Mouse (Mus musculus) gastrocnemius, adult 18-20 months (tissue): Measurements from ENCODE around the gene Baiap2. TPM values are rescaled to one million over a fixed set of nuclear protein-coding genes. Genes with fewer than 3 reads are reported as not detected.

Experiments used
- DNase-seq: peaks from one replicate; pipeline ENCODE4 v3.0.0; 2021; ENCODE audit warnings: low spot score
- total RNA-seq, 2 experiments: library from RNA; stranded (reverse); gene quantifications; 2 replicates each; pipeline ENCODE4 v1.2.3; 2021

The Baiap2 gene
- total RNA-seq, 2 experiments from 2014 or later, result 1.1 to 1.9 TPM

DNA sequence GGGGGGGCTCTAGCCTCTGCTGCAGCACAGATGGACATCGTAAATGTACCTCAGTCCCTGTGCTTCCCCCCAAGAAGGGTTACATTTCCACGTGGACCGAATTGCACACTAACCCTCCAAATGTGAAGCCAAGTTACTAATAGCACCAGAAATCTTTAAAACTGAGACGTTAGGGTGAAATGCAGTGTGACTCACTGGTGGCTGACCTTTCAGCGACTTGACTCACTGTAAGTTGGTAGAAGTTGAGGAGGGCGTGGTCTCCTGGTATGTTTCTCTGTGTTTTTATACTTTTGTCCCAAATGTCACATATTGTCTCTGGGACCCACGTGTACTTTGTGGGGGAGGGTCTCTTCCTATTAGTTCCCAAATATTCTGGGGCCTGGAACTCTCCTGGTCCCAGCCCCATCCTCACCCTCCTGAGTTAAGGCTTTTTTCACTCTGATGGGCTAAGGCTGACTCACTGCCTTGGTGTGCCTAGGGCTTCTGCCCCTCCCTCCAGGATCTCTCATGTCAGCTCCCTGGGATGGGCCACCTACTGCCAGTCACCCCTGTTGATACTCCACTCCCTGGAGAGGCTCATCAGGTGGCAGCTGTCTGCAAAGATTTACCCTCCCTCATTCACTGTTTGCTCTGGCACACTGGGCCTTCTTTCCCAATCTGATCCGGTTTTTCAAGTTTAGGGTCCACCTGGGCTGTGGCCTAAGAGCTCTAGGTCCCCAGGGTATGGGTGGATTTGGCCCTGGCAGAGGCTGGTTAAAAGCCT lies 33.4 kb downstream of the Baiap2 start:
- DNase-seq, result no peak

- DNase-seq, result no peak
These were observed 36.1 kb downstream of the Baiap2 start for GRCm38 (mm10) chr11:119978701-119979100.

- DNase-seq, result no peak
These were observed 37.2 kb downstream of the Baiap2 start for GRCm38 (mm10) chr11:119979596-119980385.

- no peak for DNase-seq
These were observed 39.2 kb downstream of the Baiap2 start for GRCm38 (mm10) chr11:119981769-119982168.

- DNase-seq, result no peak
These were observed 39.7 kb downstream of the Baiap2 start for GRCm38 (mm10) chr11:119982236-119982635.

GRCm38 (mm10) chr11:119983151-119983550 lies 40.6 kb downstream of the Baiap2 start:
- no peak for DNase-seq

DNA sequence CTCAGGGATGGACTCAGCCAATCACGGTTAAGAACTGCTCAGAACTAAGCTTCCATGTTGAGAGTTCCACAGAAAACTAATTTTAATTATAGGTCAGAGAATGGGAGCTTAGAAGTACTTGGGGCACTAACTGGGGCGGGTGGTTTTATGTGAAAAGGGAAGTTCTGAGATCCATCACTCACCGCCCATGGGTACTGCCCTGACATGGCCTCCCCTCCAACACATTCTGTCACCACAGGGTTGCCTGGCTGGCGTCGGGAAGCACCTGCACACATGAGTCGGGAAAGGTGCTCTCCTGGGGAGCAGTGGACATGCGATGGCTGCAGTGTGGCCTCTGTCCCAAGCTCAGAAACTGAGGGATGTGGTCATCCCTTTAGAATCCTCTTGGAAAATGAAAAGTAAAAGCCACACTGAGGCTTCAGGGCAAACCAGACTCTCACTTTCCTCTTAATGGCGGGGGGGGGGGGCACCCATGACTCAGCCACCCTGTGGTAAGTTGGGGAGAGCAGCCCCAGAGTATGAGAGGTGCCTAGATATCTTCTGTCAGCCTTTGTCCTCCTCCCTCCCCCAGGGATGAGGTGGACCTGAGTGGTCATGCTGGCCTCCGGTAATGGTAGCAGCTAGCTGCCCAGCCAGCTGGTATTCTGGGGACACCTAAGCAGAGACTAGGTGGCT lies 44.3 kb downstream of the Baiap2 start:
- no peak for DNase-seq

GRCm38 (mm10) chr11:119987876-119988275 lies 45.3 kb downstream of the Baiap2 start:
- no peak for DNase-seq

- DNase-seq, result peak; percentile 79
These were observed 45.8 kb downstream of the Baiap2 start for GRCm38 (mm10) chr11:119988391-119988790.

DNA sequence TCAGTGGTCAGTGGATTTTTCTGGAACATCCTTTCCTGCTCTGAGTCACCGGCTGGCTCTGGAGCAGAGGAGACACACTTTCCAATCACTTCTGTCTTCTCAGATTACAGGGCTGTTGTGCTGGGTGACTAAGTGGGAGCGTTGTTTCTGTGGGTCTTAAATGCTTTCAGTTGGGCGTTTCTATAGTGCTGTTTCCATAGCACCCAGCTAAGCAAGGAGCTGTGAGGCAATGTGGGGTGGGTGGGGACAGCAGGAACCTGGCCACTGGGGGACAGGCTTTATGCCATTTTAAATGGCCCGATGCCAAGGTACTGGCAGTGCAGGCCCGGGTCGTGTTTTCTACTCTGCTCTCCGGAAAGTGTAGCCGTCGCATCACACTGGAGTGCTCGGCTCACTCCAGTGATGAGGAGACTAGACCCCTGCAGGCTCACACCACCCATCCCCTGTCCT lies 46.6 kb downstream of the Baiap2 start:
- peak; percentile 35 for DNase-seq

- DNase-seq, result no peak
These were observed 48.2 kb downstream of the Baiap2 start for GRCm38 (mm10) chr11:119990658-119991337.

- DNase-seq, result peak; percentile 92
These were observed 48.7 kb downstream of the Baiap2 start for GRCm38 (mm10) chr11:119991338-119991678.

- DNase-seq, result no peak
These were observed 54.8 kb downstream of the Baiap2 start for GRCm38 (mm10) chr11:119997351-119997750.

DNA sequence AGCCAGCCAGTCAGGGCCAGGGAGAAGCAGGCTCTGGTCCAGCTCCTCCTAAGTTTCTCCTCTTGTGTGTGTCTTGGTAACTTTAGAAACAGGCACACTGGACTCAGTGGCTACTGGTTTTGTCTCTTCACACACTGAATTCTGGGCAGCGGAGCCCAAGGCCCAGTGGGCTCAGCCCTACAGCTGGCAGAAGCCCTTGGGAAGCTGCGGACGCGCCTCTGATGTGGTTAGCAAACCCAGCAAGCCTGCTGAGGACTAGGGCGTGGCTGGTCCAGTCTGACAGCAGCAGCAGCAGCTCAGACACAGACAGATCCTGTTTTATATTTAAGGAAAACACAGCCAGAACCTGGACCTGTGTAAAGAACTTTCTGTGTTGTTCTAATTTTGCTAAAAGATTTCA lies 59.5 kb downstream of the Baiap2 start:
- no peak for DNase-seq

DNA sequence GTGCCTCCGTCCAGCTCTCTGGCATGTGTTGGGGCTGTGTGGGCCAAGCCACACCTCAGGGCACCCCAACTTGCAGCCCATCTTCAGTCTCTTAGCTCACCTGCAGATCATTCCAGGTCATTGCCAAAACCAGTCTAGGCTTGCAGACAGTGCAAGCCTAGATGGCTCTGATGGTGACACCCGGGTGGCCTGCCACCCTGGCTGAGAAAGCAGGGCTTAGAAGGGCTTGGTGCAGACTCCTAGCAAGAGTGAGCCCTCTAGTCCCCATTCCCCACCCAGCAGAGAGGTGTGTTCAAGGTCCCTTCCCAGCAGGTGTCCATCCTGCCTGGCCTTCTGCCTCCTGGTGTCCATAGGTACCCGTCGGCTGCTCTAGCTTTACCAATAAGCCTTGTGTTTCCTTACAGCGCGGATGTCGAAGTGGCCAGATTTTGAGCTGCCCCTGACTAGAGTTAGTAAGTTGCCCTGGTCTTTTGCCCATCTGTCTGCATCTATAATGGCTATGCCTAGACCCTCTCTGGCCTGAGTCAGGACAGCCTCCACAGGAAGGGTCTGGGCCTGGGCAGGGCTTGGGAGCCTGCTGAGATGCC lies 60.2 kb downstream of the Baiap2 start:
- DNase-seq, result no peak

GRCm38 (mm10) chr11:120005434-120006317 lies 63.1 kb downstream of the Baiap2 start:
- DNase-seq, result no peak

DNA sequence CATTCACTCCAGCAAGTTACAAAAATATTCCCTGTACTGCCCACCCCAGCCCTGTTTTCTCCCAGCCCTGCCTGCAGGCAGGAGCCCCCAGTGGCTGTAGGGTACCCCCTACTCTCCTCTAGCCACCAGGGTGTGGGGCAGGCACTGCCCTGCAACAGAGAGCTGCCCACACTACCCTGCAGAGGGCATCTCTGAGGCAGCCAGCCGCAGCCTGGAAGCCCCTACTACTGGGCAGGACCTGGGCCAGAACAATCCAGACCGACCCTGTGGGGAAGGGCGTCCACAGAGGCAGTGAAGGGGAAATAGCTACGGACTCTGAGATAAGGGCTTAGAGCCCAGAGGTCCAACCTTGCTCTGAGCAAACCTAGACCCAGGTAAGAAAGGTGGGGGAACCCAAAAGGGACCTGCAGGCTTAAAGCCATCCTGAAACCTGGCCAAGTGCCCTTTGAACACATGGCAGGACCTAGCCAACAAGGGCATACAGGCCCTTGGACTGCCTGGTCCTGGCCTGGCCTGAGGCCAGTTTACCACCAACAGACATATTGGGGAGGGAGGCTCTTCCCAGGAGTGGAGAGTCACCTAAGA lies 65.0 kb downstream of the Baiap2 start:
- DNase-seq, result no peak

- no peak for DNase-seq
These were observed 65.9 kb downstream of the Baiap2 start for GRCm38 (mm10) chr11:120008501-120008900.

DNA sequence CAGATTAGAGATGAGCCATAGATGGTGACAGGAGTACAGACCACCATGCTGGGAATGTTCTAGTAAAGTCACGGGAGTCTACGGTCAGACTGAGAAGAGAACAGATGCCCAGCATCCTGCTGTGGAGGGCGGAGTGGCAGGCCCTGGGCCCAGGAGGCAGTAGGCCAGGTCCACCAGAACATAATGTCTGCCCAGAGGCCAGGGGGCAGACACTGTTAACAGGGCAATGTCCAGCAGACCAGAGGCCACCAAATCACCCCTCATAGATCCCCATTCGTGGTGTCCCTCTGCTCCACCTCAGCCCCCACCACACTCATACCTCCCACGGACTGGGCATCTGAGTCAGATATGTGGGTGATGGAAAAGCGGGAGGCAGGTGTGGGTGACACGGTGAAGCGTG lies 66.4 kb downstream of the Baiap2 start:
- no peak for DNase-seq

GRCm38 (mm10) chr11:120009937-120010336 lies 67.4 kb downstream of the Baiap2 start:
- no peak for DNase-seq
